Mouse (Mus musculus): ENCODE measurements around the gene Chmp1a. TPM values are rescaled to one million over a fixed set of nuclear protein-coding genes. Genes with fewer than 3 reads are reported as not detected.
A peak's percentile ranks its signal among the peaks of the same experiment; 100 is the strongest.

The Chmp1a gene
- polyA plus RNA-seq, 2 experiments: 93.6 to 128 TPM

DNA sequence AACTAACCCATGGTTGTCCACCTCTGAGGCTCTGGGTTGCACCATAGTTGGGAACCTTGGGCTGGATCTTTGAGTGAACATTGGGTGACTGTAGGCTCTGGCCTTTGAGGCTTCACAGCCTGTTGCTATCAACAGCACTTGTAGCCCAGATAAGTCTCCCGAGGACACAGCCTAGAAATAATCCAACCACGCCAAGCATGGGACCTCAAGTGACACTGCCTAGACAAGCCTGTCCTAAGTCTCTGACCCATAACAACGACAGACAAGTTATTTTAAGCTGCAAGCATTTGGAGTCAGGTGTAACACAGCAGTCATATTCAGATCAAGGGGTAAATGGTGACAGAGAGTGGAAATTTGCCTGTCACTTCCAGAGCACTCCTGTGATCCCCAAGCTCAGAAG lies 2.9 kb upstream of the Chmp1a start:
- H3K4me1 ChIP-seq (ENCODE audit: control insufficient read depth, insufficient read depth, low read length): peaks cover 14% of the 10 kb centered on the region
- H3K36me3 ChIP-seq (ENCODE audit: control insufficient read depth, insufficient read depth, low read length): 0 out of 2 replicates have a peak, but pooled peaks cover 1% of the 10 kb centered on the region
- no peak overlapping the region for H3K4me3 ChIP-seq (replicated peaks; ENCODE audit: low read length)
- no peaks in the 10 kb centered on the region for H3K9me3 ChIP-seq (ENCODE audit: control insufficient read depth, low read length)
- 86% methylated on average over 3 of the region's 3 CpGs for WGBS
- TF ChIP-seq POLR2A (IDR thresholded peaks at IDR 0.05; ENCODE audit: borderline replicate concordance, extremely low read depth, insufficient read depth, insufficient read length): no peak
- no peaks in the 10 kb centered on the region for H3K27me3 ChIP-seq (ENCODE audit: control insufficient read depth, insufficient read depth, low read length)
- no peak for ATAC-seq (ENCODE audit: low FRiP score, low read depth)
- no peak overlapping the region for H3K9ac ChIP-seq (ENCODE audit: low read depth, low read length, severe bottlenecking)
- H3K4me2 ChIP-seq (replicated peaks; ENCODE audit: low read depth, low read length, severe bottlenecking): no peak overlapping the region
- no peak for DNase-seq (ENCODE audit: low spot score)
- H3K27ac ChIP-seq (replicated peaks; ENCODE audit: low read depth, low read length): no peak overlapping the region

DNA sequence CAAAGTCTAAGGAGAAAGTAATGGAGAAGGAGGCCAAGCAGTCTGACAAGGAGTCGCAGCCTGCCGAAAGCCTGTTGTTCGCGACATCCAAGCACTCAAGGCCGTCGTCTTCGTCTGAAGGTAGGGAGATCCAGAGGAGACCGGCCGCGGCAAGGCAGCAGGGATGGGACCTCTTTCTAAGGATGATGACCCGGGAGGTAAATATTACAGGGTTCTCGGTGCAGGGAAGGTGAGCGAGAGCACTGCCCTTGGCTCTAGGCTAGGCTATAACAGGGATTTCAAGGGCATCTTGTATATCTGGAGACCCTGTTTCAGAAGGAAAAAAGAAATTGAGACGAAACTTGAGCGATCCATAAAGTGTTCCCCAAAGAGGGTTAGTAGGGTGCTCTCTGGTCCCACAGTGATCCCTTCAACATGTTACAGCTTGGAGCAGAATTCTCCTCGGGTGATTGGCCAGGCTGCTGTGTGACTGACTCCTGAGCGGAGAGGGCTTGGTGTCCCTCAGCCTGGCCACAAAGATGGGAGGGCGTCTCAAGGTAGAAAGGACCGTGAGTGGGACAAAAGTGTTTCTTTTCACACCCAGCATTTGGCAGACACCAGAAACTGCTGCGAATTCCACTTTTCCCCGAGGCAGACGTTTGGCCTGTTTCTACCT lies 682 bp upstream of the Chmp1a start:
- H3K27ac ChIP-seq (replicated peaks; ENCODE audit: low read depth, low read length): no peak overlapping the region
- peak overlapping the region; percentile 86 for H3K9ac ChIP-seq (ENCODE audit: low read depth, low read length, severe bottlenecking)
- H3K4me1 ChIP-seq (ENCODE audit: control insufficient read depth, insufficient read depth, low read length): peaks cover 14% of the 10 kb centered on the region
- DNase-seq (ENCODE audit: low spot score) (no peak), ATAC-seq (ENCODE audit: low FRiP score, low read depth) (no peak)
- H3K27me3 ChIP-seq (ENCODE audit: control insufficient read depth, insufficient read depth, low read length): no peaks in the 10 kb centered on the region
- H3K9me3 ChIP-seq (ENCODE audit: control insufficient read depth, low read length): no peaks in the 10 kb centered on the region
- H3K4me3 ChIP-seq (replicated peaks; ENCODE audit: low read length): peak overlapping the region; percentile 68
- 11% methylated on average over 22 of the region's 22 CpGs for WGBS
- no peak for TF ChIP-seq POLR2A (IDR thresholded peaks at IDR 0.05; ENCODE audit: borderline replicate concordance, extremely low read depth, insufficient read depth, insufficient read length)
- H3K36me3 ChIP-seq (ENCODE audit: control insufficient read depth, insufficient read depth, low read length): peaks cover 23% of the 10 kb centered on the region
- peak overlapping the region; percentile 87 for H3K4me2 ChIP-seq (replicated peaks; ENCODE audit: low read depth, low read length, severe bottlenecking)

- Histone ChIP-seq H3K27me3 (ENCODE audit: control insufficient read depth, insufficient read depth, low read length) (no peaks in the 10 kb centered on the region), H3K4me1 (ENCODE audit: control insufficient read depth, insufficient read depth, low read length) (peaks cover 14% of the 10 kb centered on the region), H3K27ac (replicated peaks; ENCODE audit: low read depth, low read length) (no peak overlapping the region), H3K9me3 (ENCODE audit: control insufficient read depth, low read length) (no peaks in the 10 kb centered on the region), H3K9ac (ENCODE audit: low read depth, low read length, severe bottlenecking) (peak overlapping the region; percentile 86), H3K4me2 (replicated peaks; ENCODE audit: low read depth, low read length, severe bottlenecking) (peak overlapping the region; percentile 87), H3K36me3 (ENCODE audit: control insufficient read depth, insufficient read depth, low read length) (peaks cover 37% of the 10 kb centered on the region), H3K4me3 (replicated peaks; ENCODE audit: low read length) (peak overlapping the region; percentile 68)
- DNase-seq (ENCODE audit: low spot score) (no peak), ATAC-seq (ENCODE audit: low FRiP score, low read depth) (no peak)
- TF ChIP-seq POLR2A (IDR thresholded peaks at IDR 0.05; ENCODE audit: borderline replicate concordance, extremely low read depth, insufficient read depth, insufficient read length): no peak
- 40% methylated on average over 10 of the region's 10 CpGs for WGBS
Observed at GRCm38 (mm10) chr8:123211876-123212275, 687 bp downstream of the Chmp1a start.

- no peak overlapping the region for H3K27ac ChIP-seq (replicated peaks; ENCODE audit: low read depth, low read length)
- H3K27me3 ChIP-seq (ENCODE audit: control insufficient read depth, insufficient read depth, low read length): no peaks in the 10 kb centered on the region
- 85% methylated on average over 3 of the region's 3 CpGs for WGBS
- DNase-seq (ENCODE audit: low spot score): no peak
- no peak overlapping the region for H3K9ac ChIP-seq (ENCODE audit: low read depth, low read length, severe bottlenecking)
- H3K4me2 ChIP-seq (replicated peaks; ENCODE audit: low read depth, low read length, severe bottlenecking): no peak overlapping the region
- no peak for ATAC-seq (ENCODE audit: low FRiP score, low read depth)
- H3K4me1 ChIP-seq (ENCODE audit: control insufficient read depth, insufficient read depth, low read length): no peaks in the 10 kb centered on the region
- H3K4me3 ChIP-seq (replicated peaks; ENCODE audit: low read length): no peak overlapping the region
- H3K9me3 ChIP-seq (ENCODE audit: control insufficient read depth, low read length): no peaks in the 10 kb centered on the region
- peaks cover 33% of the 10 kb centered on the region for H3K36me3 ChIP-seq (ENCODE audit: control insufficient read depth, insufficient read depth, low read length)
- no peak for TF ChIP-seq POLR2A (IDR thresholded peaks at IDR 0.05; ENCODE audit: borderline replicate concordance, extremely low read depth, insufficient read depth, insufficient read length)
Observed at GRCm38 (mm10) chr8:123203571-123203970, 9.0 kb downstream of the Chmp1a start.

DNA sequence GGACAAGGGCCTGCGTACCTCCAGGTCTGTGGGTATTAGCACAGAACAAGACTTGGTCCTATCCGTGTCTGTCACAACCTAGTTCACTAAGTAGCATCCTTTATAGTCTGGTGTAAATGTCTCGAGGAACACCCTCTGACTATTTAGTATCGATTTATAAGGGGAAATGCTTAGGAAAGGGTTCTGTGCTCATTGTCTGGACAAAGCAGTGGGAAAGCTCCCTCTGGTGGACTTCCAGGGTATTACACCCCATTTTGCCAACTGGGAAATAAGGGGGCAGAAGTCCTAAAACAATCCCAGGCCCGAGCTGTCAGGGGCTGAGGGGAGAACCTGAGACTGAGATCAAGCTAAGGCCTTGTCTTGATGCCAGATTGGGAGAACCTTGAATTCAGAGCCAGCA lies 10.3 kb downstream of the Chmp1a start:
- no peak overlapping the region for H3K4me3 ChIP-seq (replicated peaks; ENCODE audit: low read length)
- no peak overlapping the region for H3K27ac ChIP-seq (replicated peaks; ENCODE audit: low read depth, low read length)
- H3K36me3 ChIP-seq (ENCODE audit: control insufficient read depth, insufficient read depth, low read length): peaks cover 20% of the 10 kb centered on the region
- no peaks in the 10 kb centered on the region for H3K9me3 ChIP-seq (ENCODE audit: control insufficient read depth, low read length)
- ATAC-seq (ENCODE audit: low FRiP score, low read depth) (peak; percentile 45), DNase-seq (ENCODE audit: low spot score) (peak; percentile 84)
- no peak for TF ChIP-seq POLR2A (IDR thresholded peaks at IDR 0.05; ENCODE audit: borderline replicate concordance, extremely low read depth, insufficient read depth, insufficient read length)
- H3K4me2 ChIP-seq (replicated peaks; ENCODE audit: low read depth, low read length, severe bottlenecking): no peak overlapping the region
- no peaks in the 10 kb centered on the region for H3K27me3 ChIP-seq (ENCODE audit: control insufficient read depth, insufficient read depth, low read length)
- WGBS: 18% methylated on average over 5 of the region's 5 CpGs
- H3K4me1 ChIP-seq (ENCODE audit: control insufficient read depth, insufficient read depth, low read length): no peaks in the 10 kb centered on the region
- 0 out of 2 replicates have a peak overlapping the region, but pooled peaks have one; percentile 16 for H3K9ac ChIP-seq (ENCODE audit: low read depth, low read length, severe bottlenecking)
